ENCODE assay signal across 17 mouse cellular contexts in the genomic region with DNA sequence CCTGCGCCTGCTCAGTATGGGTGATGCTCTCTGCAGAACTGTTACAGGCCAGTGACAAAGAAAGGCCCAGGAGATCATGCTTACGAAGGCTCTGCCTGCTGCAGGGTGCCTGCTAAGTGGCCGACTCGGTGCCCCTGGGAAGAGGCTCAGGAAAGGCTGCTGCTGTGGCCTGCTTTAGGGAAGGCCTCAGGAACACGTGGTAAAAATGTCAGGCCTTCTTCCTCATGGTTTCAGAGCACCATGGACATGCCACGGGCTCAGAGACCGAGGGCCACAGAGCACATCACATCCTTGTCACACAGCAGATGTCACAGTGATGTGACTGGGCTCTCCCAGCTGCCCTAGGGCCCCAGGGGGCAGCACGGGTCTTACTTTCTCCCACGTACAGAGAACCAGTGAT. TPM values are rescaled to one million over a fixed set of nuclear protein-coding genes. Genes with fewer than 3 reads are reported as not detected.
"Had no signal": no experiment of that assay in that cellular context is flagged by ENCODE, and none has a peak within 500 bp of the region (broad histone marks: within the 10 kb centered on the region; RNA-seq: fewer than 3 reads in every experiment).

No protein-coding gene starts in this region.

- H3K4me3 ChIP-seq: hindbrain, embryonic 15.5 days; layer of hippocampus, adult 2 months; limb, embryonic 13.5 days; liver, embryonic 15.5 days; midbrain, embryonic 15.5 days; neural tube, embryonic 15.5 days had no signal

- H3K9ac ChIP-seq: hindbrain, embryonic 15.5 days; limb, embryonic 13.5 days; liver, embryonic 15.5 days; lung, embryonic 14.5 days; midbrain, embryonic 15.5 days; neural tube, embryonic 15.5 days had no signal

- ATAC-seq: inflammation-experienced regulatory T-cells, adult 6 months; intestine, postnatal 0 days; midbrain, embryonic 15.5 days had no signal

- H3K4me2 ChIP-seq: hindbrain, embryonic 15.5 days; limb, embryonic 13.5 days; liver, embryonic 15.5 days; lung, embryonic 14.5 days; midbrain, embryonic 15.5 days; neural tube, embryonic 15.5 days had no signal

- H3K27ac ChIP-seq: hindbrain, embryonic 15.5 days; limb, embryonic 13.5 days; liver, embryonic 15.5 days; midbrain, embryonic 15.5 days; neural tube, embryonic 15.5 days; stomach, postnatal 0 days had no signal

- DNase-seq: kidney, postnatal 25 days; left cerebral cortex, postnatal 4 days; lung, embryonic 14.5 days; lung, postnatal 10 days; lung, postnatal 4 days; thymus, postnatal 4 days had no signal

- H3K9me3 ChIP-seq: hindbrain, embryonic 15.5 days; limb, embryonic 13.5 days; liver, embryonic 15.5 days; midbrain, embryonic 15.5 days; neural tube, embryonic 15.5 days had no signal

- H3K27me3 ChIP-seq: hindbrain, embryonic 15.5 days; limb, embryonic 13.5 days; liver, embryonic 15.5 days; midbrain, embryonic 15.5 days; neural tube, embryonic 15.5 days had no signal

- H3K36me3 ChIP-seq: hindbrain, embryonic 15.5 days; liver, embryonic 15.5 days; midbrain, embryonic 15.5 days; neural tube, embryonic 15.5 days had no signal

RNA-seq across cellular contexts. Expression of a gene that starts 47.4 kb away (rescaled TPM):
- total RNA-seq: liver, adult 2 months; megakaryocyte-erythroid progenitor cell, adult 5-6 weeks had no signal
- polyA plus RNA-seq: liver, adult 2 months had no signal
